Mouse (Mus musculus): ENCODE results near the gene Eed.

The Eed gene

GRCm38 (mm10) chr7:89981557-89981956 is 774 bp upstream of the Eed start:
- DNase-seq (ENCODE audit: low read depth, low spot score), result no peak

DNA sequence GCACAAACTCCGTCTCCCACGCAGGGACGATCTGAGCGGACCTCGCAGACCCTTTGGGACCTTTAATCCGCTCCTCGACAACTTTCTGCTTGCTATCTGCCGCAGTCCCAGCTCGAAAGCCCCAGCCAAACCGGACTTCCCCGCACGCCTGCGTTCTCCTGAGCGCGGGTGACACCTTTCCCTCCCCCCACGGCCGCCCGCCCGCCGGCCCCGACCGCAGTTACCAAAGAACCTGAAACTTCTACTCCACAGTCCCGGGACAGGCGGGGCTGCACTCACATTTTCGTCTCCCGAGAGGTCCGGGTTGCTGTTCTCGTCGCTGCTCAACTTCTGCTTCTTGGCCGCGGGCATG is 674 bp downstream of the Eed start:
- DNase-seq (ENCODE audit: low read depth, low spot score), result no peak

- DNase-seq (ENCODE audit: low read depth, low spot score), result no peak
These were observed 1.2 kb downstream of the Eed start for GRCm38 (mm10) chr7:89979432-89980130.

DNA sequence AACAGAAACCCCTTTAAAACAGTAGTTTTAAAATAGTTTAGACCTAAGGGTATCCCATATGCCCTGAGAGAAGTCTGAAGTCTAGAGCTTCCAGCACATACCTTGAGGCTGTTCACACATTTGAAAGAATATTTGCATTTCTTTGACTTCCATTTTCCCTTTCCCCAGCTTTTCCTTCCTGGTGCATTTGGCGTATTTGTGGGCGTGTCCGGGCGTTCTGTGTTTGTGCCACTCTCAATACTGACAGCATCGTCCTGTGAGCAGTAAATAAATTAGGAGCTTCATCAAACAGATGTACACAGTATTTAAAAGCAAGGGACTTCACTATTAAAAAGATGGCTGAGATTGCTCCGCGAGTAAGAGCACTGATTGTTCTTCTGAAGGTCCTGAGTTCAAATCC is 4.0 kb downstream of the Eed start:
- no peak for DNase-seq (ENCODE audit: low read depth, low spot score)

- no peak for DNase-seq (ENCODE audit: low read depth, low spot score)
These were observed 5.2 kb downstream of the Eed start for GRCm38 (mm10) chr7:89975571-89975970.

DNA sequence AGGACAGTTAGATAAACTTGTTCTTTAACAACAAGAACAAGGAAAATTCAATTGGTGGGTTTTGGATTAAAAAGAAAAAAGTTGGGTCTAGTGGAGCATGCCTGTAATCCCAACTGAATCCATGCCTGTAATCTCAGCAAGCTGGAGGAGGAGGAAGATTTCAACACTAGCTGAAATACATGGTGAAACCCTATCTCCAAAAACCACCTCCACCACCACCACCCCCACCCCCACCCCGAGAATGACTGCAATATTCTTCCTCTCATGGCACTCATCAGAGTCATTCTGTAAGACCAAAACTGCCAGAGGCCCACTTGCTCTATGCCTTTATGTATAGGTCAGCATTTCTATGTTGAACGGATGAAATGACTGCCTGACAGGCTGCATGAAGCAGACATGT is 13.5 kb downstream of the Eed start:
- no peak for DNase-seq (ENCODE audit: low read depth, low spot score)

- DNase-seq (ENCODE audit: low read depth, low spot score), result no peak
These were observed 14.0 kb downstream of the Eed start for GRCm38 (mm10) chr7:89966771-89967170.

DNA sequence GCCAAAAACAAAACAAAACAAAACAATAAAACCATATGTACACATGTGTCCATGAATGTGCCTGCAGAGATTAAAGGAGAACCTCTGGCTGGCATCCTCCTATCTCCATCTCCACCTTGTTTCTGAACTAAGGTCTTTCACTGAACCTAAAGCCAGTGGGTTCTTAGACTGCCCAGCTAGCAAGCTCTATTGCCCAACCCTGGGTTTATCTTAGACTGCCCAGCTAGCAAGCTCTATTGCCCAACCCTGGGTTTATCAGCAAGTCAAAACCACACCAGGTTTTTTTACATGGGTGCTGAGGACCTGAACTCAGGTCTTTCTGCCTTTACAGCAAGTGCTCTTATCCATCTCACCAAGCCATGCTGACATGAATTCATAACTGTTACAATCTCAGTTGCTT is 17.6 kb downstream of the Eed start:
- no peak for DNase-seq (ENCODE audit: low read depth, low spot score)

DNA sequence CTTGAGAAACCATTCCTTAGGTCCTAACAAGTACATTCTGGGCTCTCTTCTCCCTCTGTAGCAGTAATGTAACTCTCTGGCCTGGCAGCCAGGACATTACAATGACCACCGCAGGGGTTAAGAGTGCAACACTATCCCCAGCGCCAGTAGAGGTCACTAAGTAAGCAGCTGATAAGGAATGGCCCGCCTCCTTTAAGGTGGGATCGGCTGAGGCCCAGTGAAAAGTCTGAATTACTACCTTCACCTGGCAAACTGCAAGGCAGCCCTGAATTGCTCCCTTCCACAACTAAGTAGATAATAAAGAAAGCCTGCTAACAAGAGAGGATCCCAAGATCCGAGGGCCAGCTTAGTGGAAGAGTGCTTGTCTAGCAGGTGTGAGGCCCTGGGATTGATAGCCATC is 23.5 kb downstream of the Eed start:
- DNase-seq (ENCODE audit: low read depth, low spot score), result no peak

DNA sequence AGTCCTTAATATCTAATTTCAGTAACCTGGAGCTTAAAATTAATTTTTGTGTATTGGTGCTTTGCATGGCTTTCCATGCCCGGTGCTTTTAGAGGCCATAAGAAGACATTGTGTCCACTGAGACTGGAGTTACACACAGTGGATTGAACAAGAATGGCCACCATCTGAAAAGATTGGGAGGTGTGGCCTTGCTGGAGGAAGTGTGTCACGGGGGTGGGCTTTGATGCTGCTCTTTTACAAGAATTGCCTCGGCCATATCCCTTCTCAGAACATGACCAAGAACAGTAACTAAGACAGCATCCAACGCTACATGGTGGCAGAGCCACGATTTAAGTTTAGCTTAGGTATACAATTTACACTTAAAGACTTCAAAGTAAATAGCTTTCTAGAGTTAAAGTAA is 26.5 kb downstream of the Eed start:
- DNase-seq (ENCODE audit: low read depth, low spot score), result no peak

DNA sequence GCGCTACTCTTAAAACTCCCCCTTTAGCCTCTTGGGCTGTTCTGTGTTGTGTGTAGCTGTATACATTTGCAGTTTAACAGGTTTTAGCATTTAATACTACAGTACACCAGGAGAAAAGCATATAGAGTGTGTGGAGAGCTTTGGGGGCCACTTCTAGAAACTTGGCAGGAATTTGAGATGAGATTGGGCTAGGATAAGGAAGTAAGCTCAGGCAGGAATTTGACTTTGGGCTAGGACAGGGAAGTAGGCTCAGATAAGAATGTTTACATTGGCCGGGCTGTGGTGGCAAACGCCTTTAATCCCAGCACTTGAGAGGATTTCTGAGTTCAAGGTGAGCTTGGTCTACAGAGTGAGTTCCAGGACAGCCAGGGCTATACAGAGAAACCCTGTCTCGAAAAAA is 31.4 kb downstream of the Eed start:
- no peak for DNase-seq (ENCODE audit: low read depth, low spot score)

- DNase-seq (ENCODE audit: low read depth, low spot score), result no peak
These were observed 32.8 kb downstream of the Eed start for GRCm38 (mm10) chr7:89948026-89948425.

GRCm38 (mm10) chr7:89940571-89941463 is 40.0 kb downstream of the Eed start, which contains the start of gene Hikeshi:
Gene Hikeshi (minus strand): TSS chr7:89941204.
- peak; percentile 98 for DNase-seq (ENCODE audit: low read depth, low spot score)

- DNase-seq (ENCODE audit: low read depth, low spot score), result no peak
These were observed 41.1 kb downstream of the Eed start for GRCm38 (mm10) chr7:89939497-89940353.

GRCm38 (mm10) chr7:89923441-89924180 is 57.2 kb downstream of the Eed start:
- DNase-seq (ENCODE audit: low read depth, low spot score), result peak; percentile 59

- no peak for DNase-seq (ENCODE audit: low read depth, low spot score)
These were observed 63.0 kb downstream of the Eed start for GRCm38 (mm10) chr7:89917776-89918175.

DNA sequence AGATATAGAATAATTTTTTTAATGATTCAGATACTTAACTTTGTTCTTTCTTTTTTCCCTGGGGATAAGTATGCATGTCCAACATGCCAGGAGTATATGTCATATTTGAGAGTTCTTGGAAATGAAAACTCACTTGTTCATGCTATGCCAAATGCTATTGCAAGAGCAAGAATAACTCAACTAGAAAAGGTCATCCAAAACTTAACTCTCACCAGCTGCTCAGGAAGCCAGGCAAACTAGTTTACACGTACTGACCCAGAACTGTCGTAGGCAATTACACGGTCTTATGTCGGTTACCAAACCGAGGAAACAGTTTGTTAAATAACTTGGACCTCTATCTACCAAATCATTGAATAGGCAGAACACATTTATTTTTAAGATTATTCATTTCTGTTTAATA is 64.1 kb downstream of the Eed start:
- DNase-seq (ENCODE audit: low read depth, low spot score), result no peak

- no peak for DNase-seq (ENCODE audit: low read depth, low spot score)
These were observed 67.2 kb downstream of the Eed start for GRCm38 (mm10) chr7:89913432-89914158.

- peak; percentile 33 for DNase-seq (ENCODE audit: low read depth, low spot score)
These were observed 68.4 kb downstream of the Eed start for GRCm38 (mm10) chr7:89912356-89912755.

GRCm38 (mm10) chr7:89909711-89910110 is 71.1 kb downstream of the Eed start:
- no peak for DNase-seq (ENCODE audit: low read depth, low spot score)
